Mouse (Mus musculus) stomach, postnatal 0 days (tissue): ENCODE results near the gene Sowahb.

Experiments used
- CTCF ChIP-seq: IDR thresholded peaks from 2 replicates; pipeline ENCODE4 v1.5.1; 2016; ENCODE audit warnings: antibody characterized with exemption, low read depth, mild to moderate bottlenecking, moderate library complexity
- EP300 ChIP-seq: optimal IDR thresholded peaks from 2 replicates; pipeline ENCODE3; 2016; ENCODE audit warnings: antibody characterized with exemption

- TF ChIP-seq CTCF (peak; percentile 47), EP300 (no peak)
Observed at GRCm38 (mm10) chr5:93085015-93085598, 40.3 kb upstream of the Sowahb start.
